Mouse (Mus musculus) frontal cortex, adult 2 months (tissue): ENCODE measurements around the gene Secisbp2. TPM values are rescaled to one million over a fixed set of nuclear protein-coding genes. Genes with fewer than 3 reads are reported as not detected.

ENCODE experiments used
- DNase-seq, 2 experiments: peaks; one replicate each; pipeline ENCODE4 v3.0.0; 2022; ENCODE audit warnings: low spot score in 1 of 2; ENCODE audit errors: extremely low spot score in 1 of 2
- polyA plus RNA-seq: library from polyadenylated mRNA; depleted of rRNA; stranded (reverse); fragments of >200 nt; gene quantifications from 2 replicates; pipeline ENCODE4 v1.2.3, GENCODE M21; 2012; rRNA removed

Gene Secisbp2
- polyA plus RNA-seq, 1 experiment = 24.2 TPM

- no peak for DNase-seq
Observed at GRCm38 (mm10) chr13:51727364-51727763, 75.9 kb downstream of the Secisbp2 start.

- no peak for DNase-seq
Observed at GRCm38 (mm10) chr13:51729887-51730361, 78.4 kb downstream of the Secisbp2 start.

GRCm38 (mm10) chr13:51731474-51731873 is 80.0 kb downstream of the Secisbp2 start:
- DNase-seq = no peak

- DNase-seq = no peak
Observed at GRCm38 (mm10) chr13:51732097-51732664, 80.7 kb downstream of the Secisbp2 start.

Other genes starting within 250 kb of the Secisbp2 start
- gene S1pr3, start 243.1 kb upstream of the Secisbp2 start, polyA plus RNA-seq = 6.2 and 6.3 TPM in 2 replicates
- 70.4 and 71.6 TPM in 2 replicates for gene Shc3, start 82.3 kb upstream of the Secisbp2 start, polyA plus RNA-seq
- gene Cks2, start 6.5 kb upstream of the Secisbp2 start, polyA plus RNA-seq = 4.4 and 4.8 TPM in 2 replicates
- gene Sema4d, start 142.1 kb downstream of the Secisbp2 start, polyA plus RNA-seq = 80.9 and 95.5 TPM in 2 replicates
- gene Gadd45g, start 195.0 kb downstream of the Secisbp2 start, polyA plus RNA-seq = 43.0 and 54.0 TPM in 2 replicates